Mouse (Mus musculus) midbrain, embryonic 14.5 days (tissue): ENCODE results near the gene Maml3. TPM values are rescaled to one million over a fixed set of nuclear protein-coding genes. Genes with fewer than 3 reads are reported as not detected.
A peak's percentile ranks its signal among the peaks of the same experiment; 100 is the strongest.

Experiments used
- ATAC-seq: fragments of 200-750 bp; cut with Nextera tagmentation; 2 replicates; pipeline ENCODE4 v1.8.0; 2017; ENCODE audit warnings: moderate number of reproducible peaks, moderate library complexity; ENCODE audit not compliant: low FRiP score, low TSS enrichment
- DNase-seq: peaks from one replicate; pipeline ENCODE4 v3.0.0-alpha.2; 2015
- H3K27ac ChIP-seq: fragments of 300-500 bp; sonication (generic); replicated peaks from 2 replicates; pipeline ENCODE4 v1.5.1; 2014; ENCODE audit warnings: mild to moderate bottlenecking, low read depth, low read length, moderate library complexity
- H3K27me3 ChIP-seq: fragments of 300-500 bp; sonication (generic); 2 replicates; pipeline ENCODE4 v1.6.1; 2014; ENCODE audit warnings: low read length, control low read depth, mixed read lengths; ENCODE audit not compliant: control insufficient read depth, insufficient read depth
- H3K36me3 ChIP-seq: fragments of 300-500 bp; sonication (generic); 2 replicates; pipeline ENCODE4 v1.6.1; 2014; ENCODE audit warnings: low read length, control low read depth; ENCODE audit not compliant: control insufficient read depth, insufficient read depth
- H3K4me1 ChIP-seq: fragments of 300-500 bp; sonication (generic); 2 replicates; pipeline ENCODE4 v1.6.1; 2014; ENCODE audit warnings: mild to moderate bottlenecking, antibody characterized with exemption, low read length, control low read depth; ENCODE audit not compliant: control insufficient read depth, insufficient read depth
- H3K4me2 ChIP-seq: fragments of 300-500 bp; sonication (generic); 2 replicates; pipeline ENCODE4 v1.6.1; 2014; ENCODE audit warnings: mild to moderate bottlenecking, low read length, moderate library complexity
- H3K4me3 ChIP-seq: fragments of 300-500 bp; sonication (generic); replicated peaks from 2 replicates; pipeline ENCODE4 v1.5.1; 2014; ENCODE audit warnings: low read depth, low read length
- H3K9ac ChIP-seq: fragments of 300-500 bp; sonication (generic); replicated peaks from 2 replicates; pipeline ENCODE4 v1.6.1; 2014; ENCODE audit warnings: mild to moderate bottlenecking, low read length, moderate library complexity
- H3K9me3 ChIP-seq: fragments of 300-500 bp; sonication (generic); 2 replicates; pipeline ENCODE4 v1.6.1; 2016; ENCODE audit warnings: low read length, control low read depth, mixed read lengths; ENCODE audit not compliant: control insufficient read depth
- WGBS: fragments of 180-500 bp; shearing (Covaris S2); extraction: QIAGEN DNeasy Blood & Tissue Kit; methylation state at CpG from one replicate; pipeline ENCODE4 v1.1.7; 2014; 5-methylcytosine and 5-hydroxymethylcytosine counted together
- polyA plus RNA-seq: library from polyadenylated mRNA; unstranded; fragments of >200 nt; fragmentation: Nextera tagmentation; extraction: Ambion mirVana; gene quantifications from 2 replicates; pipeline ENCODE4 v1.2.1, GENCODE M21; 2014

The Maml3 gene
- polyA plus RNA-seq, 1 experiment from 2014 or later = 10.3 TPM

DNA sequence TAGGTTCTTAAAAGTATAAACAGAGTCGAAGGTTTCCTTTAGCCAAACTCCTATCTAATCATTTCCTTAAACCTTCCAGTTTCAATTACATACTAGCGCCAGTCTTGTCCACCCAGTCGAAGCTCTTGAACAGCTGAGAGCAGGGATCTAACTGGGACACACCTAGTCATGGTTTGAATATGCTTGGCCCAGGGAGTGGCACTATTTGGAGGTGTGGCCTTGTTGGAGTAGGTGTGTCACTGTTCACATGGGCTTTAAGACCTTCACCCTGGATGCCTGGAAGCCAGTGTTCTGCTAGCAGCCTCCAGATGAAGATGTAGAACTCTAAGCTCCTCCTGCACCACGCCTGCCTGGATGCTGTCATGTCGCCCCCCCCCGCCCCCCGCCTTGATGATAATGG, 244.4 kb downstream of the Maml3 start:
- Histone ChIP-seq H3K4me2 (no peak overlapping the region), H3K9ac (no peak overlapping the region), H3K4me1 (no peaks in the 10 kb centered on the region), H3K27ac (no peak overlapping the region), H3K4me3 (no peak overlapping the region), H3K36me3 (peaks cover 5% of the 10 kb centered on the region; the same call in 1 of the 2 replicates), H3K27me3 (no peaks in the 10 kb centered on the region), H3K9me3 (no peaks in the 10 kb centered on the region)
- 94% methylated on average over 7 of the region's 7 CpGs for WGBS
- DNase-seq = no peak
- no peak for ATAC-seq

- DNase-seq (no peak), ATAC-seq (no peak)
- Histone ChIP-seq H3K9ac (no peak overlapping the region), H3K27ac (no peak overlapping the region), H3K9me3 (no peaks in the 10 kb centered on the region), H3K4me3 (no peak overlapping the region), H3K4me2 (no peak overlapping the region), H3K36me3 (peaks cover 8% of the 10 kb centered on the region; the same call in 1 of the 2 replicates), H3K27me3 (no peaks in the 10 kb centered on the region), H3K4me1 (no peaks in the 10 kb centered on the region)
- WGBS = 88% methylated on average over 2 of the region's 2 CpGs
These were observed 245.7 kb downstream of the Maml3 start for GRCm38 (mm10) chr3:51859208-51859607.

- Histone ChIP-seq H3K4me1 (0 out of 2 replicates have a peak, but pooled peaks cover 3% of the 10 kb centered on the region), H3K27me3 (no peaks in the 10 kb centered on the region), H3K36me3 (peaks cover 8% of the 10 kb centered on the region; the same call in 1 of the 2 replicates), H3K27ac (no peak overlapping the region), H3K9me3 (no peaks in the 10 kb centered on the region), H3K4me2 (no peak overlapping the region), H3K4me3 (no peak overlapping the region), H3K9ac (no peak overlapping the region)
- 70% methylated on average over 10 of the region's 10 CpGs for WGBS
- DNase-seq (no peak), ATAC-seq (no peak)
These were observed 250.7 kb downstream of the Maml3 start for GRCm38 (mm10) chr3:51854152-51854551.

GRCm38 (mm10) chr3:51853610-51854009, 251.3 kb downstream of the Maml3 start:
- Histone ChIP-seq H3K4me2 (no peak overlapping the region), H3K9ac (no peak overlapping the region), H3K9me3 (no peaks in the 10 kb centered on the region), H3K36me3 (peaks cover 8% of the 10 kb centered on the region; the same call in 1 of the 2 replicates), H3K4me1 (0 out of 2 replicates have a peak, but pooled peaks cover 3% of the 10 kb centered on the region), H3K27ac (no peak overlapping the region), H3K4me3 (no peak overlapping the region), H3K27me3 (no peaks in the 10 kb centered on the region)
- WGBS = 64% methylated on average over 7 of the region's 7 CpGs
- DNase-seq = no peak
- ATAC-seq = no peak

DNA sequence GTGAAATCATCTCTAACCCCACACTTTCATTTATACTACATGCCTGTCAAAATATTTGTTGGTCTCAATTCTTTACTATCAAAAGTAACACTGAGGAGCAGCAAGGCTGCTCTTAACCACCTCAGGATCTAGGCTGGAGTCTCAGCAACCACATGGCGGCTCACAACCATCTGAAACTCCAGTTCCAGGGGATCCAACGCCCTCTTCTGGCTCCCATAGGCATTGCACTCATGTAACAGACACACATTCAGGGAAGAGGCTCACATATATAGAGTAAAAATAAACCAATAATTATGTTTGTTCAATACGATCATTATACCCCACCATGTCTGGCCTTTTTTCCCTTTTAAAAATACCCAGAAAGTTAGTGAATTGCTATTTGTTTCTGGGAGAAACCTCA, 252.2 kb downstream of the Maml3 start:
- H3K36me3 ChIP-seq = peaks cover 8% of the 10 kb centered on the region; the same call in 1 of the 2 replicates
- H3K9ac ChIP-seq = no peak overlapping the region
- H3K9me3 ChIP-seq = no peaks in the 10 kb centered on the region
- DNase-seq = no peak
- 0 out of 2 replicates have a peak, but pooled peaks cover 3% of the 10 kb centered on the region for H3K4me1 ChIP-seq
- H3K4me3 ChIP-seq = no peak overlapping the region
- H3K27me3 ChIP-seq = no peaks in the 10 kb centered on the region
- H3K27ac ChIP-seq = no peak overlapping the region
- 83% methylated on average over 3 of the region's 3 CpGs for WGBS
- H3K4me2 ChIP-seq = no peak overlapping the region
- no peak for ATAC-seq

- WGBS = 68% methylated on average over 7 of the region's 7 CpGs
- Histone ChIP-seq H3K9ac (no peak overlapping the region), H3K27me3 (no peaks in the 10 kb centered on the region), H3K27ac (0 out of 2 replicates have a peak overlapping the region, but pooled peaks have one; percentile 2), H3K4me2 (no peak overlapping the region), H3K4me1 (0 out of 2 replicates have a peak, but pooled peaks cover 3% of the 10 kb centered on the region), H3K36me3 (peaks cover 8% of the 10 kb centered on the region; the same call in 1 of the 2 replicates), H3K4me3 (no peak overlapping the region), H3K9me3 (no peaks in the 10 kb centered on the region)
- DNase-seq (peak; percentile 52), ATAC-seq (no peak)
These were observed 253.3 kb downstream of the Maml3 start for GRCm38 (mm10) chr3:51851596-51851995.

GRCm38 (mm10) chr3:51849462-51849861, 255.4 kb downstream of the Maml3 start:
- no peak overlapping the region for H3K4me2 ChIP-seq
- no peak overlapping the region for H3K4me3 ChIP-seq
- DNase-seq (no peak), ATAC-seq (no peak)
- 0 out of 2 replicates have a peak, but pooled peaks cover 3% of the 10 kb centered on the region for H3K4me1 ChIP-seq
- H3K9me3 ChIP-seq = no peaks in the 10 kb centered on the region
- no peaks in the 10 kb centered on the region for H3K36me3 ChIP-seq
- 94% methylated on average over 6 of the region's 6 CpGs for WGBS
- H3K9ac ChIP-seq = no peak overlapping the region
- peak overlapping the region; percentile 28; the same call in 1 of the 2 replicates for H3K27ac ChIP-seq
- no peaks in the 10 kb centered on the region for H3K27me3 ChIP-seq

DNA sequence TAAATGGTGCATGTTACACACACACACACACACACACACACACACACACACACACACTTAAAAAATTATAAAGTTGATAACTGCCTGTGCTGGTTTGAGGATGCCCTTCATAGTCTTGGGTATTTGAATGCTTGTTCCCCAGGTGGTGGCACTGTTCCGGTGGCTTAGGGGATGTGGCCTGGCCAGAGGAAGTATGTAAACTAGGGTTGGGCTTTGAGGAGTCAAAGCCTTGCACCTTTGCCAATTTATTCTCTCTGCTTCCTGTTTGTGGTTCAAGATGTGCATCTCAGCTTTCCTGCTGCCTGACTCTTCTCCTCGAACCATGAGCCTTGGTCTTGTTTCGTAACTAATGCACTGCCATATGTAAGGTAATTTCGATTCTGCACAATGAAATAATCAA, 257.6 kb downstream of the Maml3 start:
- no peak overlapping the region for H3K27ac ChIP-seq
- no peaks in the 10 kb centered on the region for H3K27me3 ChIP-seq
- no peaks in the 10 kb centered on the region for H3K9me3 ChIP-seq
- H3K4me1 ChIP-seq = 0 out of 2 replicates have a peak, but pooled peaks cover 3% of the 10 kb centered on the region
- H3K9ac ChIP-seq = no peak overlapping the region
- 98% methylated on average over 4 of the region's 4 CpGs for WGBS
- H3K4me3 ChIP-seq = no peak overlapping the region
- ATAC-seq (no peak), DNase-seq (no peak)
- no peaks in the 10 kb centered on the region for H3K36me3 ChIP-seq
- no peak overlapping the region for H3K4me2 ChIP-seq

DNA sequence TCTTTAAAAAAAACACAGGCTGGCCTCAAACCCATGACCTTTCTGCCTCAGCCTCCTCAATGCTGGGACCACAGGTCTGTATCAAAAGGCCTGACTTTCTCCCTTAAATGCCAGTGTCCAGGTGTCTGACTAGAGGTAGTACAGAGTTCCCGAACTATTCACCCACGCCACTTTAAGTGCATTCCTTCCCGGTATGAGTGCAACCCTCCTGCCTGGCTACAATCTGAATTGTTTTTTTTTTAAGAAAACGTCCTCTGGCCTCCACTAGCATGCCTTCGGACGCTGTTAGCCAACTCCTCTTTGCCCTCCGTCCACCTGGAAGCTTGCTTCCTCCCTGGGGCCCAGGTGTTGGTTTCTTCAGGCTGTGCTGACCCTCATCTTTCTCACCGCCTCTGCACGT, 260.6 kb downstream of the Maml3 start:
- Histone ChIP-seq H3K27ac (no peak overlapping the region), H3K9ac (no peak overlapping the region), H3K9me3 (no peaks in the 10 kb centered on the region), H3K36me3 (no peaks in the 10 kb centered on the region), H3K4me1 (0 out of 2 replicates have a peak, but pooled peaks cover 3% of the 10 kb centered on the region), H3K4me2 (no peak overlapping the region), H3K27me3 (no peaks in the 10 kb centered on the region), H3K4me3 (no peak overlapping the region)
- no peak for DNase-seq
- 90% methylated on average over 9 of the region's 9 CpGs for WGBS
- ATAC-seq = no peak
